Mouse (Mus musculus) NIH3T3 (cell line): Measurements from ENCODE around the gene Msh5.
A peak's percentile ranks its signal among the peaks of the same experiment; 100 is the strongest.
"Not testable (repeated sequence)": the region's sequence is repeated elsewhere in the genome, so short reads cannot be mapped to it uniquely, and the experiment has no call there.

ENCODE experiments used
- DNase-seq: peaks from one replicate; pipeline ENCODE4 v3.0.0-alpha.2; 2012; ENCODE audit warnings: low read depth

The Msh5 gene

DNA sequence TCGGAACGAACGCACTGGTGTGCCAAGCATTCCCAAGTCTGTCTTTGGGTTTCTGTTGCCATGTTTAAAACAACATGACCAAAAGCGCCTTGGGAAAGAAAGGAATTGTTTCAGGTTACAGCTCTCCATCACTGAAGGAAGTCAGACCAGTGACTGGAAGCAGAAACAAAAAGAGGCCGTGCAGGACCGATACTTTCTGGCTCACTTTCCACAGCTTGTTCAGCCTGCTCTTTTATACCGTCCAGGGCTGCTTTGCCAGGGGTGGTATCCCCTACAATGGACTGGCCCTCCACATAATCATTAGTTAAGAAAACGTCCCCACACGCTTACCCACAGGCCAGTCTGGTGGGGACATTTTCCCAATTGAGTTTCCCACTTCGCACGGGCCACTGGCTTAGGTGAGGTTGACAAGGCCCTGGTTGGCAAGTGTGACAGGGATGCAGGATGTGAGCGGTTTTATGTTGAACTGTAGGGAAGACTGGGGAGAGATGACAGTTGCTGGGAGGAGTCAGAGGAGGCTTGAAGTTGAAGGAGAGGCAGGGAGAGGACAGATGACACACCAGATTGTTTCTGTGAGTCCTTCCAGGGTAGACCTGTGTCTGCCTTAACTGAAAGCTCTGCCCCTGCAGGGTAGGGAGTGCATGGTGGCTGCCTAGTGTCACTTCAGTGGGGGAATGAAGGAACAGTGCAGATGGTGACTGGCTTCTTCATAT lies 44.2 kb downstream of the Msh5 start:
- DNase-seq, result peak; percentile 38

DNA sequence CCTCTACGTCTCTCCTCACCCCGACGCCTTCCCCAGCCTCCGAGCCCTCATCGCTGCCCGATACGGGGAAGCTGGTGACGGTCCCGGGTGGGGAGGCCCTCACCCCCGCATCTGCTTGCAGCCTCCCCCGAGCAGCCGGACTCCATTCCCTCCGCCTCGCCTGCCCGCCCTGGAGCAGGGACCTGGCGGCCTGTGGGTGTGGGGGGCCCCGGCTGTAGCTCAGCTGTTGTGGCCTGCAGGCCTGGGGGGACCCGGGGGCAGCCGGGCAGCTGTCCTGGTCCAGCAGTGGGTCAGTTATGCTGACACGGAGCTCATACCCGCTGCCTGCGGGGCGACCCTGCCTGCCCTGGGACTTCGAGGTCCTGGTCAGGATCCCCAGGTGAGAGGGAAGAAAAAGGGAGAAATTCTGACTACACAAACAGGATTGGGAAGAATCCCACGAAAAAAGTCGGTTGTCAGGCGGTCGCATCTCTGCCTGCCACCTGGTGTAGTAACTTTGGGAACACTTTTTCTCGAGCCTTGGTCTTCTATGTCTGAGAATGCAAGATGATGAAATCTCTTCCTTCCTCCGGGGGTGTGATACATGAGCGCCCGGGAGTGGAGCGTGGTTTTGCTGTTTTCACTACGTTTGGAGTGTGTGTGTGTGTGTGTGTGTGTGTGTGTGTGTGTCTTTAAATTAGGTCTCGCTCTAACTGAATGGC lies 44.9 kb downstream of the Msh5 start:
- peak; percentile 75 for DNase-seq

DNA sequence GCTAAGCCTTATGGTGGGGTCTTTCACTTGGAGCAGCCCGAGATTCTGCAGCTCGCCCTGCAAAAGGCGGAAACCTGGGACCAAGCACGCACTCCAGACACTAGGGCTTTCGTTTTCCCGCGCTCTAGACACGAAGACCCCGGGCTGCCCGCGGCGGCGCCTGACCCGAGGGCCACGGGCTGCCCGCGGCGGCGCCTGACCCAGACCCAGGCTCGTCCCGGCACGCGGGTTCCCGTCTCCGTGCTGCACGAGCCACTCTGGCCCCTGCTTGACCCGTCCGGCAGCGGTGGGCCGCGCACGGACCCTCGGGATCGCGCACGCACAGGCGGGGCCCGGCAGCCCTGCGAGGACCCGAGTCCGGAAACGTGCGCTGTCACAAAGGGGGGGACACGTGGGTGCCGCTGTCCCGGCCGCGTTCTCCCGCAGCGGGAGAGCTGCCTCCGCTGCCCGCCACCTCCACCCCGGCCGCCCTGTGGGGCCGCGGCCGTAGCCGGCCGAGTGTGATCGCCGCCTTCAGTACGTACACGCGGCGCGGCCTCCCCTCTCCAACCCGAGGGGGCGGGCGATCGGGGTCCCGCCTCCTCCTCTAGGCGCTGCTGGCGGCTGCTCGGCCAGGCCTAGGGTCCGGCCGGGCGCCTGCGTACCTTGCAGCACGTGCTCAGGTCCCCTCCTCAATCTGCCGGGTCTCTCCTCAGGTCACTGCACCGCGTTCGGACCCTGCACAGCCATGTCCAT lies 45.7 kb downstream of the Msh5 start, which contains the start of gene Vars:
Vars (plus strand) TSS at position 271 of the 735 bp plus-strand sequence.
- DNase-seq, result peak; percentile 94

DNA sequence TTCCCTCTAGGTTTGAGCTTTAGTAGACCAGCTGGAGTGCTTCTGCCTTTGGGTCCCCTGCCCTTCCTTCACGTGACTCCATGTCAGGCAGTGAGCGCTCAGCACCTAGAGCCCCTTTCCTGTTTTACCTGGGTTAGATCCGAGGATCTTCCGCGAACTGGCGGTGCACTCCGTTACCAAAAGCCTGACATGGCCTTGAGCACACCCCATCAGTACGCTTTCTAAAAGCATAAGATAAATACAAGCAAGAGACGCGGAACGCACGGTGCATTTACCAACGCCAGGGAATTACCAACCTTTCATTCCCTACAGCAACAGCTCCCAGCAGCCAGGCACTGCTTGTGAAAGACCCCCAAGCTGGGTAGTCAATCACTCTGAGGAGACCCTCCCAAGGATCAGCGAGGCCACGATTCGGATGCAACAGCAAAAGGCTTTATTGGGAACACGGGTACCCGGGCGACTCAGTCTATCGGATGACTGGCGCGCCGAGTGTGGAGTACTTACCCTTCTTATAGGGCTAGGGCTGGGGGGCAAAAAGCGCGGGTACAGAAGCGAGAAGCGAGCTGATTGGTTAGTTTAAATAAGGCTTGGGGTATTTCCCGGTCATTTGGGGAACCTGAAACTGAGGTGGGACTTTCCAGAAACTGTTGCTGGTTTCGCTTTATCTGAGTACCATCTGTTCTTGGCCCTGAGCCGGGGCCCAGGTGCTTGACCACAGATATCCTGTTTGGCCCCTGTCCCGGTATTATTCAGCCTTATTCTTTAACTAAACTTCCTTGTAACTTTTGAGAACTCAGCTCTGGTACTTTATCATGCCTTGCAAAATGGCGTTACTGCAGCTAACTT lies 46.5 kb downstream of the Msh5 start:
- DNase-seq, result not testable (repeated sequence)

DNA sequence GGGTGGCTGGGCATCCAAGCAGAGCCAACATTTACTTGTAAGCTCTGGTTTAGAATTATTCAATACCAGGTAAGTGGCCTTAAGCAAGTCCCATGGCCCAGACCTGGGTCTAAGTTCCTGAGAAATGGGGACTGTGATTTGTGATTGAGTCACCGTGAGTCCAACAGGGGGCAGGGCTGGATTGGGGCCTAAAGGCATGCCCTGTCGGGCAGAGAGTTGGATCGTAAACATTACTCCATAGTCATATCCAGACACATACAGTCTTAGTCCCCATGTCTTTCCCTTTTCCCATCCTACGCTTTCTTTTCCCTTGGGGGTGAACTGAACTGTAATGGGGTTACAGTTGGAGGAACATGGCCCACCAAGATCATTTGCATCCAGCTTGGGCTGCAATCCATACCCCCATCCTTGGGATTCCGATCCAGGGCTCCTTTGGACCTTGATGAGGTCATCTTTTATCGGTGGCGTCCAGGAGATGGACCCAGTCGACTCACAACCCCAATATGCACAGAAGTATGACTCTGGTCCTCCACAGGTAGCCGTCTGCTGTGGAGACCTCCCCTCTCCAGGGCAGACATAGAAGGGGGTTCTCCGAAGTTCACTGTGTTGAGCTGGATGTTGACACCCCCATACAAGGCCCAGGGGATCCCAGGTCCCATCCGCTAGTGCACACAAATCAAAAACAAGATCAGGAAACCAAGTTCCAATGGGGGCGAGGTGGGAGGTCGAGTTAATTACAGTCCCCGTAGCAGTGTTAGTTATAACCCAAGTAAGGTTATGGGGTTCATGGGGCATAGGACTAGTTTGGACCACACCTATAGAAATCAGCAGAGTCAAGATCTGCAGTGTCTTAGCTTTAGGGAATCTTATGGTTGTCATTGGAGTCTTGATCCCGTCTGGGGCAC lies 47.8 kb downstream of the Msh5 start:
- DNase-seq, result no peak

DNA sequence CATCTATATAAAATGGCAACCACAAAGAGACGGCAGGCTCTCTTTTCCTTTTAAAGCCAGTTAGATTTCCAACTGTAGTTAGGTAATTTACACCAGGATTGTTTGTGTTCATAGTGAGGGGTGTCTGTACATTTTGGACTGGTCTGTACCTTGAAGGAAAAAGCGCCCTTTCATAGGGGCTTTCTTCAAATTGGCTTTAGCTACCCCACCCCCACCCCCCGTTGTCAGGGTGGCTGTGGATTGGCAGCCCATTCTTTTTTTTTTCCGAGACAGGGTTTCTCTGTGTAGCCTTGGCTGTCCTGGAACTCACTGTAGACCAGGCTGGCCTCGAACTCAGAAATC lies 49.4 kb downstream of the Msh5 start:
- DNase-seq, result no peak

DNA sequence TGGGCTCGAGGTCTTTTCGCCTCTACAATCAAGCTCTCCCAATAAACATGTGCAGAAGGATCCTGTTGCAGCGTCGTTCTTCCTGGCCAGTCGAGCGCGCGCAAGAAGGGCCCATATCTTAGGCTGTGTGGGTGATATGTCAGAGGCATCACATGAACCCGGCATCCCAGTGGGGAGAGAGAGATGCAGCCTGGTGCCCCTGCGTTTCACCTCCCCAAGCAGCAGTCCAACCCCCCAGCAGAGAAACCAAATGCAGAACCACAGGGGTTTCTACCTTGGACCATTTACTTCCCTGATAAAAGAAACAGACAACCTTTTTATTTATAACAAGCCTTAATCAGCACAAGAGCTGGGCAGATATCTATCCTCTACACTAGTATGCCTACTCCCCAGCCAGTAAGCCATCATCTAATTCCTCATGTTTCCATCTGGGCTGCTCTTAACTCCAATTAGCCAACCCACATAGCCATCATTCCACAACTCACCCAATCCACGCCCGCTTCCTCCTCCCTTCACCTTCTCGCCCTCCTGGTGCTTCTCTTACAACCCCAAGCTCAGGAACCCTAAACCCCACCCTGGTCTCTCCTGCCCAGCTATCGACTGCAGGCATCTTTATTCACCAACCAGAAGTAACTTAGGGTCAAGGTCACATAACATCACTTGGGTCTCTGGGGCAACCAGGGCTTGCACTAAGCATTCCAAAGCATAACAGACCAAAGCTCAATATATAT lies 50.0 kb downstream of the Msh5 start:
- DNase-seq, result no peak

DNA sequence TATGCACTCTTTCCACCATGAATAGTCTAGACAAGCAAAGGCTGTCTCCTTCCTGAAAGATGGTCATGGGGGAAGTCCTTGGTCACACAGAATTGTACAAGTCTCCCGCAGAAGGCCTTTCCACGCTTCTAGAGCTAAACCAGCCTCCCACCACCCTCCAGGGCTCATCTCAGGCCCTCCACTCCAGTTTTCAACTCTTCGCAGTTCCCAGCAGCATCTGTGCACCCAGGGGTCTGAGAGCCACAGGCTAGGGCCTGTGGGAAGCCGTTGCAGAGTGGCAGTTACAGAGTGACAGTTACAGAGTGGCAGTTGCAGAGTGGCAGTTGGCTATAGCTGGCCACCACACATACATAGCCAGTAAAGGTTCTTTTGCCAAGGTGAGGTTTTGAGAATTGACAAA lies 50.6 kb downstream of the Msh5 start:
- DNase-seq, result not testable (repeated sequence)

DNA sequence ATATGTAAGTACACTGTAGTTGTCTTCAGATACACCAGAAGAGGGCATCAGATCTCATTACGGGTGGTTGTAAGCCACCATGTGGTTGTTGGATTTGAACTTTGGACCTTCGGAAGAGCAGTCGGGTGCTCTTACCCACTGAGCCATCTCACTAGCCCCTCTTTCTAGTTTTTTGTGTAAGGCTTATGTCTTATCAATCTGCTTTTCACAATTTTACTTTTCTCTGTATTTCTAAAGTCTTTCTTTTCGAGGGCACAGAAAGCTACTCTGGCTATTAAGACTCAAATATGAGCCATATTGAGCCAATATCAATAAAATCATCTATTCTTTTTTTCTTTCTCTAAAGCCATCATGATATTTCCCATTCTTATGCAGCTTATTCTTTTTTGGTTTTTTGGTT lies 51.4 kb downstream of the Msh5 start:
- DNase-seq, result not testable (repeated sequence)

DNA sequence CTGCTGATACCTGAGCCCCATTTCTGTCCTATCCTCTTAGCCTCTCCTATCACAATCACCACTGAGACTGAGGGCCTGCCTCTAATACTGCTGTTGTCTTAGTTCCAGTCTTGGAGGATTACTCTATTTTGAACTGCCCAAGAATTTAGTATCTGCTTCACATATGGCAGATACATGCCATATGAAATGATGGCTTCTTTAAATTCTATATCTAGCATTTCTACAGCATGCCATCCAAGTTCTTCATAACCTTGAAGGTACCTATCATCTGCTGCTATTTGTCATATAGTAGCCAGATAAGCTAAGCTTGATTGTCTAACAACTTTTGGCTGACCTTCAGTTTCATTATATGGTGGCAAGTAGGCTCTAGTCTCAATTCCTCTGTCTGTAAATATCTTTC lies 51.8 kb downstream of the Msh5 start:
- DNase-seq, result no peak

DNA sequence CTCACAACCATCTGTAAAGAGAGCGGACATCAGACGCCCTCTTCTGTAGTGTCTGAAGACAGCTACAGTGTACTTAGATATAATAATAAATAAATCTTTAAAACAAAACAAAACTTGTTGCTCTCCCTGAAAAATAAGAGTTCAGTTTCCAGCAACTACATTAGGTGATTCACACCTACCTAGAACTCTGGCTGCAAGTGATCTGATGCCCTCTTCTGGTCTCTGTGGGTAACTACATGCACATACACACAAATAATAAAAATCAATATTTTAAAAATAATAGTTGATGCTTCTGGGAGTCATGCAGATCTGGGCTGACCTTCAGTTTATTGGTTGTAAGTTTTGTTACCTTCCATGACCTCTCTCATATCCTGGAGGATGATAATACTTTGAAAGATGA lies 62.3 kb downstream of the Msh5 start:
- DNase-seq, result peak; percentile 80

DNA sequence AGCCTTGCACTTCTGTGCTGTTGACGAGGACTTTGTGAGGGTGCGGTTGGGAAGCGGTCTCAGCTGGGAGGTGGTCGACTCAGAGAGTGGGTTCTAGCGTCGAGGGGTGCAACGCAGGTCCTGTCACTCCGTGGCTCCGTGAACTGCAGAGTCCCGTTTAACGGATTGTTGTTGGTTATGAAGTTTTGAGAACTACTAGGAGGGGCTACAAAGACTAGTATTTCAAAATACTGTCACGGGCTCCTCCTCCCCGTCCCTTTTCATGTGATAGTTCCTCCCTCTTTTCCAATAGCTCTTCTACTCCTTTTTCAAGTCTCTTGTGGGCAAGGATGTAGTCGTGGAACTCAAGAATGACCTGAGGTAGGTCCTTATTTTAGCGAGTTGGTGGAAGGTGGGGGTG lies 64.2 kb downstream of the Msh5 start:
- DNase-seq, result peak; percentile 27

DNA sequence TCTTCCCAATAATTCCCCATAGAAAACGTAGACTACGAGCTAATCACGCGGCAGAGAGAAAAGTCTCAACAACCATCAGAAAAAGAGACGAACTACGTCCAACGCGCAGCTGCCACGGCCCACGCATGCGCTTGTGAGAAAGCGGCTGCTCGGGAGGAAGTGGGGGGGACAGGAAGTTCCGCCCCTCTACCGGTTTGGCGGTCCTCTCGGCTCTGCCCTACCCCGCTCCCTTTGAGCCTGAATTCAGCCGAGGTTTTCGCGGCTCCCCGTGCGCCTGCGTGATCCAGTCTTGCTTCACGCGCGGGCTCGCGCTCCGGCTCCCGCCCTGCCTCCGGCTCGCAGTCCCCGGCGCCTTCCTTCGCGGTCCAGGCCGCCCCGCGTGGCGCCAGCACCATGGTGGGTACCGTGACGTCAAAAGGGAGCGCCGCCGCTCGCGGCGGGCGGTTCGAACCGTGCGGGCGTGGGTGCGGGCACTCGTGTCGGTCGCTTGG lies 64.8 kb downstream of the Msh5 start, which contains the start of gene Lsm2:
Lsm2 (plus strand) TSS at position 173 of the 491 bp plus-strand sequence.
- DNase-seq, result peak; percentile 96

DNA sequence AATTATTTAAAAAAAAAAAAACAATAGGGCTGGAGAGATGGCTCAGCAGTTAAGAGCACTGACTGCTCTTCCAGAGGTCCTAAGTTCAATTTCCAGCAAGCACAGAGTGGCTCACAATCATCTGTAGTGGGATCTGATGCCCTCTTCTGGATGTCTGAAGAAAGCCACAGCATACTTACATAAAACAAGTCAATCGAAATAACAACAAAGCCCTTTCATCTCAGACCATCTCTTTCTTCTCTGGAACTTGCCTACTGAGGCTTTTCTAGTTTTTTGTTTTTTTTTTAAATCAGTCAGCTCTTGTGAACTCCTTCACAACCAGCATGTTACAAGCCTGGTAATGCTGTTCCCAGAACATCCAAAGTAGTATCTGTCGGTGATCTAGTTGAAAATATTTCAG lies 65.9 kb downstream of the Msh5 start:
- peak; percentile 83 for DNase-seq

DNA sequence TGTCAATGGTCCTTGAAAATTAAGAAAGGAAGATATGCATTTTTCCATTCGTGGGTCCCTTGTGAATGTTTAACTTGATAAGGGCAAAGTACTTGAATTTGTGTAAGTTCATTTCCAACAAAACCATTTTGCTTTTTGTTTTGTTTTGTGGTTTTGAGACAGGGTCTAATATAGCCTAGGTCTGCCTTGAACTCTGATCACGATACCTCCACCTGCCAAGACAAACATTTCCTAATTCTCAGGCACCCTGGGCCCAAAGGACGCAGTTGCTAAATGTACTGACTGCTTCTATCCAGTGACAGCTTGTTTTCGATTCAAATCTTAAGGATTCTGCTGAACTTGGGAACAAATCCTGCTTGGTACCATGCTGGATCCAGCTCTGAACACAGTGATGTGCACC lies 66.9 kb downstream of the Msh5 start:
- DNase-seq, result no peak
